Mouse (Mus musculus) G1E (cell line): ENCODE measurements around the gene Kcnk5.

ENCODE experiments used
- CTCF ChIP-seq: IDR thresholded peaks from 2 replicates; pipeline ENCODE4 v1.5.1; 2012; ENCODE audit warnings: low read depth, low read length, inconsistent platforms, mixed read lengths
- GATA1 ChIP-seq: IDR thresholded peaks from 2 replicates; pipeline ENCODE4 v1.6.1; 2012; ENCODE audit warnings: borderline replicate concordance, low read length, inconsistent platforms, mixed read lengths
- TAL1 ChIP-seq: conservative IDR thresholded peaks from 2 replicates; pipeline ENCODE4 v1.6.1; 2012; ENCODE audit warnings: low read depth, low read length, inconsistent platforms, mixed read lengths

- TF ChIP-seq TAL1: no peak
- TF ChIP-seq CTCF: no peak
- no peak for TF ChIP-seq GATA1
Measured at GRCm38 (mm10) chr14:20168054-20168453, 13.6 kb downstream of the Kcnk5 start.
